Mouse (Mus musculus) MEL (cell line): ENCODE measurements around the gene Pknox2.

Experiments used
- CTCF ChIP-seq, 3 experiments: IDR thresholded peaks in 2 of 3; conservative IDR thresholded peaks in 1 of 3; 2 replicates each; pipeline ENCODE4 v1.5.1; 2011 to 2012; ENCODE audit warnings: low read length in 3 of 3, low read depth in 2 of 3, mild to moderate bottlenecking in 2 of 3, improper control_type of control experiment in 1 of 3, inconsistent platforms in 1 of 3, mixed read lengths in 1 of 3, moderate library complexity in 1 of 3; ENCODE audit not compliant: control insufficient read depth in 1 of 3, insufficient read depth in 1 of 3, poor library complexity in 1 of 3, severe bottlenecking in 1 of 3
- HCFC1 ChIP-seq: IDR thresholded peaks from 2 replicates; pipeline ENCODE4 v1.6.1; 2012; ENCODE audit warnings: low read depth, mild to moderate bottlenecking, inconsistent platforms, low read length, improper control_type of control experiment, moderate library complexity
- POLR2A ChIP-seq, 2 experiments: IDR thresholded peaks; 2 replicates each; pipeline ENCODE4 v1.6.1; 2011 to 2012; ENCODE audit warnings: low read length in 2 of 2, mild to moderate bottlenecking in 2 of 2, control low read depth in 1 of 2, improper control_type of control experiment in 1 of 2, low read depth in 1 of 2, moderate library complexity in 1 of 2; ENCODE audit not compliant: control insufficient read depth in 1 of 2, insufficient read depth in 1 of 2, poor library complexity in 1 of 2

DNA sequence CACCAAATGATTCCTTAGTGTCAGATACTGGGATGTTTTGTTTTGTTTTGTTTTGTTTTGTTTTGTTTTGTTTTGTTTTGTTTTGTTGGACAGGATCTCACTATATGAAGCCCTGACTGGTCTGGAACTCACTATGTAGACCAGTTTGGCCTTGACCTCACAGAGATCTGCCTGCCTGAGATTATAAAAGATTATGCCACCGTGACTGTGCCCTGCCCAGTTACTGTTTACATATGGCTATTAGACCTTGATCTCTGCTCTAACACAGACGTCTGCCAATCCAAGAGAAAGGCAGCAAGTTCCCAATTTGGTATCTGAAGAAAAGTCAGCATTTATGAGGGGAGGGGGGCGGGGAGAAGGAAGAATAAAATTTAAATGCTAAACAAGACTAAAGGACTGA lies 283.5 kb downstream of the Pknox2 start:
- no peak for TF ChIP-seq POLR2A (IDR thresholded peaks at IDR 0.05; ENCODE audit: control insufficient read depth in 1 of 2, insufficient read depth in 1 of 2, low read depth in 1 of 2, low read length in 2 of 2, poor library complexity in 1 of 2)
- no peak for TF ChIP-seq HCFC1
- TF ChIP-seq CTCF (IDR thresholded peaks at IDR 0.05 in 2 of 3, conservative IDR thresholded peaks at IDR 0.05 in 1 of 3; ENCODE audit: control insufficient read depth in 1 of 3, insufficient read depth in 1 of 3, low read depth in 2 of 3, low read length in 3 of 3, poor library complexity in 1 of 3, severe bottlenecking in 1 of 3) = no peak
